Mouse (Mus musculus) lung, embryonic 16.5 days (tissue): ENCODE measurements around the gene Cmtr1. TPM values are rescaled to one million over a fixed set of nuclear protein-coding genes. Genes with fewer than 3 reads are reported as not detected.

Experiments
- ATAC-seq: fragments of 200-750 bp; cut with Nextera tagmentation; 2 replicates; pipeline ENCODE4 v1.8.0; 2017; ENCODE audit warnings: low read depth, mild to moderate bottlenecking, moderate library complexity
- H3K27ac ChIP-seq: fragments of 300-500 bp; sonication (generic); 2 replicates; pipeline ENCODE4 v1.5.1; 2014; ENCODE audit warnings: mild to moderate bottlenecking, control low read depth, low read length
- H3K27me3 ChIP-seq: fragments of 300-500 bp; sonication (generic); 2 replicates; pipeline ENCODE4 v1.6.1; 2014; ENCODE audit warnings: low read depth, low read length, mixed read lengths; ENCODE audit not compliant: control insufficient read depth, insufficient read depth
- H3K36me3 ChIP-seq: fragments of 300-500 bp; sonication (generic); 2 replicates; pipeline ENCODE4 v1.6.1; 2014; ENCODE audit warnings: low read length; ENCODE audit not compliant: control insufficient read depth, insufficient read depth
- H3K4me1 ChIP-seq: fragments of 300-500 bp; sonication (generic); replicated peaks from 2 replicates; pipeline ENCODE4 v1.6.1; 2014; ENCODE audit warnings: low read length, mixed read lengths; ENCODE audit not compliant: control insufficient read depth, insufficient read depth
- H3K4me2 ChIP-seq: fragments of 300-500 bp; sonication (generic); 2 replicates; pipeline ENCODE4 v1.6.1; 2014; ENCODE audit warnings: low read depth, low read length, control low read depth
- H3K4me3 ChIP-seq: fragments of 300-500 bp; sonication (generic); 2 replicates; pipeline ENCODE4 v1.5.1; 2014; ENCODE audit warnings: mild to moderate bottlenecking, low read length, control low read depth
- H3K9ac ChIP-seq: fragments of 300-500 bp; sonication (generic); 2 replicates; pipeline ENCODE4 v1.6.1; 2014; ENCODE audit warnings: low read length, control low read depth
- H3K9me3 ChIP-seq: fragments of 300-500 bp; sonication (generic); 2 replicates; pipeline ENCODE4 v1.6.1; 2016; ENCODE audit warnings: low read length; ENCODE audit not compliant: control insufficient read depth
- WGBS: fragments of 180-500 bp; shearing (Covaris S2); extraction: QIAGEN DNeasy Blood & Tissue Kit; methylation state at CpG from one replicate; pipeline ENCODE4 v1.1.7; 2014; 5-methylcytosine and 5-hydroxymethylcytosine counted together
- polyA plus RNA-seq: library from polyadenylated mRNA; unstranded; fragments of >200 nt; fragmentation: Nextera tagmentation; extraction: Ambion mirVana; gene quantifications from 2 replicates; pipeline ENCODE4 v1.2.1, GENCODE M21; 2015

Gene Cmtr1
- polyA plus RNA-seq, 1 experiment from 2014 or later, result 138 TPM

DNA sequence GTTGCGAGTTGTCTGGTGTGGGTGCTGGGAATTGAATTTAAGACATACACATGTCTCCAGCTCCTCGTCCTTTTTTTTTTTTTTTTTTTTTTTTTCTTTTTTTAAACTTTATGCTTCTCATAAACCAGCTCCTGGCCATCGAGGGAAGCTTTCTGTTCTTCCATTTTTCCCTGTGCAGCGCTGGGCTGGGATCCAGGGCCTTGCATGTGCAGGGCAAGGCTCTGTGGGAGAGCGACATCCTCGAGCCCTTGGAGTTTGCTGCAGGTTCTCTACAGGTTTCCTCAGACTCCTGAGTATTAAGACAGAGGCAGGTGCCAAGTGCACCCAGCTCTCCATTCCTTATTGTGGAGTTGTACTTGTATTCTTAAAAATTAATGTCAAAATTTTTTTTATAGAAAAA is 1.8 kb downstream of the Cmtr1 start:
- H3K9ac ChIP-seq, result no peak overlapping the region

GRCm38 (mm10) chr17:29668051-29668986 is 7.9 kb downstream of the Cmtr1 start:
- ATAC-seq, result no peak
- H3K27ac ChIP-seq, result no peak overlapping the region
- no peak overlapping the region for H3K9ac ChIP-seq
- peaks cover 8% of the 10 kb centered on the region for H3K36me3 ChIP-seq
- H3K4me1 ChIP-seq, result no peaks in the 10 kb centered on the region; the same call in 1 of the 2 replicates
- H3K4me2 ChIP-seq, result no peak overlapping the region
- WGBS, result 72% methylated on average over 10 of the region's 10 CpGs
- no peaks in the 10 kb centered on the region for H3K9me3 ChIP-seq
- no peaks in the 10 kb centered on the region for H3K27me3 ChIP-seq
- no peak overlapping the region for H3K4me3 ChIP-seq

More for the DNA sequence above, 1.8 kb downstream of the Cmtr1 start:
- ATAC-seq, result no peak
- H3K27me3 ChIP-seq, result no peaks in the 10 kb centered on the region
- H3K4me1 ChIP-seq, result peaks cover 3% of the 10 kb centered on the region
- 88% methylated on average over 6 of the region's 6 CpGs for WGBS
- no peaks in the 10 kb centered on the region for H3K9me3 ChIP-seq
- H3K36me3 ChIP-seq, result peaks cover 9% of the 10 kb centered on the region
- no peak overlapping the region for H3K4me2 ChIP-seq
- H3K4me3 ChIP-seq, result no peak overlapping the region
- H3K27ac ChIP-seq, result no peak overlapping the region

- no peak for ATAC-seq
- Histone ChIP-seq H3K36me3 (peaks cover 9% of the 10 kb centered on the region), H3K27me3 (no peaks in the 10 kb centered on the region), H3K27ac (no peak overlapping the region), H3K4me1 (no peaks in the 10 kb centered on the region; the same call in 1 of the 2 replicates), H3K4me3 (no peak overlapping the region), H3K9me3 (no peaks in the 10 kb centered on the region), H3K4me2 (no peak overlapping the region), H3K9ac (no peak overlapping the region)
- WGBS, result 91% methylated on average over 4 of the region's 4 CpGs
Measured at GRCm38 (mm10) chr17:29669030-29669429, 8.6 kb downstream of the Cmtr1 start.

- H3K4me3 ChIP-seq, result no peak overlapping the region
- no peaks in the 10 kb centered on the region for H3K9me3 ChIP-seq
- no peaks in the 10 kb centered on the region; the same call in 1 of the 2 replicates for H3K4me1 ChIP-seq
- no peak for ATAC-seq
- no peaks in the 10 kb centered on the region for H3K27me3 ChIP-seq
- H3K9ac ChIP-seq, result no peak overlapping the region
- H3K36me3 ChIP-seq, result peaks cover 9% of the 10 kb centered on the region
- H3K27ac ChIP-seq, result no peak overlapping the region
- no peak overlapping the region for H3K4me2 ChIP-seq
Measured at GRCm38 (mm10) chr17:29669936-29670335, 9.5 kb downstream of the Cmtr1 start.

DNA sequence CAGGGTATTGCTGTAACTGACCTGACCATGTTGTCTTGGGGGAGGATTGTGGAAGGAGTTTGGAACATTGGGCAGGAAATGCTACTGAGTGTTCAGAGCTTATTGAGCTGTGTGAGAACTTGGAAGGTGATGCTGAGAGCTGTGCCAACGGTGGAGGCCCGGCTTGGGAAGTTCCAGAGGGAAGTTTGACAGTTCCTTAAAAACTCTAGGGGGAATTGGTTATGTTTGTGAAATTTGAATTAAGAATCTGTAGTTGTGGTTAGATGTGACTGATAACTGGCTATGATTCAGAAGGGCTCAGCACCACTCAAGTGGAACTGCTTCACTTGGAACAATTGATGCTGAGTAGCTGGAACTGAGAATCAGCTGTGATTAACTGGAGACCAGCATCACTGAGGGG is 10.6 kb downstream of the Cmtr1 start:
- Histone ChIP-seq H3K27ac (no peak overlapping the region), H3K9ac (no peak overlapping the region), H3K27me3 (no peaks in the 10 kb centered on the region), H3K4me1 (no peaks in the 10 kb centered on the region; the same call in 1 of the 2 replicates), H3K4me2 (no peak overlapping the region), H3K36me3 (peaks cover 7% of the 10 kb centered on the region), H3K9me3 (no peaks in the 10 kb centered on the region), H3K4me3 (no peak overlapping the region)
- ATAC-seq, result 0 out of 2 replicates have a peak, but pooled peaks have one; percentile 23
- WGBS, result 72% methylated on average over 2 of the region's 2 CpGs

GRCm38 (mm10) chr17:29673325-29673724 is 12.9 kb downstream of the Cmtr1 start:
- 94% methylated on average over 4 of the region's 4 CpGs for WGBS
- peaks cover 20% of the 10 kb centered on the region for H3K36me3 ChIP-seq

GRCm38 (mm10) chr17:29678526-29678925 is 18.1 kb downstream of the Cmtr1 start:
- Histone ChIP-seq H3K27ac (peak overlapping the region; percentile 63), H3K9ac (no peak overlapping the region)
- WGBS, result 60% methylated on average over 8 of the region's 8 CpGs

More at GRCm38 (mm10) chr17:29673325-29673724, 12.9 kb downstream of the Cmtr1 start:
- ATAC-seq, result no peak
- no peaks in the 10 kb centered on the region for H3K27me3 ChIP-seq
- H3K9ac ChIP-seq, result no peak overlapping the region
- H3K4me1 ChIP-seq, result no peaks in the 10 kb centered on the region; the same call in 1 of the 2 replicates
- H3K4me3 ChIP-seq, result no peak overlapping the region
- H3K4me2 ChIP-seq, result no peak overlapping the region
- H3K9me3 ChIP-seq, result no peaks in the 10 kb centered on the region
- H3K27ac ChIP-seq, result no peak overlapping the region

GRCm38 (mm10) chr17:29679038-29679767 is 18.8 kb downstream of the Cmtr1 start:
- Histone ChIP-seq H3K27me3 (no peaks in the 10 kb centered on the region), H3K27ac (peak overlapping the region; percentile 63; the same call in 1 of the 2 replicates), H3K4me1 (peaks cover 11% of the 10 kb centered on the region), H3K9me3 (no peaks in the 10 kb centered on the region), H3K9ac (no peak overlapping the region), H3K4me2 (peak overlapping the region; percentile 15; the same call in 1 of the 2 replicates), H3K4me3 (peak overlapping the region; percentile 1; the same call in 1 of the 2 replicates), H3K36me3 (peaks cover 31% of the 10 kb centered on the region)
- WGBS, result 81% methylated on average over 6 of the region's 6 CpGs
- no peak for ATAC-seq

More at GRCm38 (mm10) chr17:29678526-29678925, 18.1 kb downstream of the Cmtr1 start:
- Histone ChIP-seq H3K4me3 (peak overlapping the region; percentile 1; the same call in 1 of the 2 replicates), H3K27me3 (no peaks in the 10 kb centered on the region), H3K4me2 (no peak overlapping the region), H3K9me3 (no peaks in the 10 kb centered on the region), H3K36me3 (peaks cover 34% of the 10 kb centered on the region), H3K4me1 (peaks cover 11% of the 10 kb centered on the region)
- ATAC-seq, result peak; percentile 78

- Histone ChIP-seq H3K36me3 (peaks cover 28% of the 10 kb centered on the region), H3K27me3 (no peaks in the 10 kb centered on the region), H3K4me2 (no peak overlapping the region), H3K9ac (no peak overlapping the region), H3K4me1 (peaks cover 11% of the 10 kb centered on the region), H3K27ac (peak overlapping the region; percentile 74), H3K4me3 (no peak overlapping the region), H3K9me3 (no peaks in the 10 kb centered on the region)
- ATAC-seq, result peak; percentile 87
- 57% methylated on average over 2 of the region's 2 CpGs for WGBS
Measured at GRCm38 (mm10) chr17:29680174-29680573, 19.8 kb downstream of the Cmtr1 start.
